Mouse (Mus musculus): Measurements from ENCODE around the gene Gpat2.

Gene Gpat2

GRCm38 (mm10) chr2:127424977-127425376, at the start of gene Gpat2:
Gpat2 (plus strand) TSS chr2:127425199.
- DNase-seq (ENCODE audit: low read depth in 1 of 2, low spot score in 2 of 2): no peak

GRCm38 (mm10) chr2:127375759-127376341, 49.1 kb upstream of the Gpat2 start:
- DNase-seq (ENCODE audit: low read depth in 1 of 2, low spot score in 2 of 2): no peak

- DNase-seq (ENCODE audit: low read depth in 1 of 2, low spot score in 2 of 2): no peak
Measured at GRCm38 (mm10) chr2:127376423-127377051, 48.5 kb upstream of the Gpat2 start.

GRCm38 (mm10) chr2:127377942-127378610, 46.9 kb upstream of the Gpat2 start:
- no peak for DNase-seq (ENCODE audit: low read depth in 1 of 2, low spot score in 2 of 2)

GRCm38 (mm10) chr2:127378611-127378990, 46.4 kb upstream of the Gpat2 start:
- no peak for DNase-seq (ENCODE audit: low read depth in 1 of 2, low spot score in 2 of 2)

DNA sequence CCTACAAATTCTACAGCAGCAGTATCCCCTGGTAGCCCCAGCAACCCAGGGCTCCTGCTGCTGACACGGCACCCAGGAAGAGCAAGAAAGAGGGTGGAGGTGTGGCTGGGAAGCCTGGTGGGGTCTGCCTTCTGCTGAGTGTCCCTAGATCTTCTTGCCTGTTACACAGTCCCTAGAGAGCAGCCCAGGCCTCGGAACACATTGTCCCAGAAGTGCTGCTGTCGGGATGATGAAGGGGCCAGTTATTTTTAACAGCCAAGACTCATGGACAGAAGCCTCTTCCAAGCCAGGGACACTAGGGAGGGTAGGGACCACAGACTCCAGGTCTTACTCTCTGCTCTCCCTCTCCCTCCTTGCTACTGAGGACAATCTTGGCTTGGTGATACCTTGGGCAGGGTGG, 45.7 kb upstream of the Gpat2 start:
- no peak for DNase-seq (ENCODE audit: low read depth in 1 of 2, low spot score in 2 of 2)

- no peak for DNase-seq (ENCODE audit: low read depth in 1 of 2, low spot score in 2 of 2)
Measured at GRCm38 (mm10) chr2:127383881-127384280, 41.1 kb upstream of the Gpat2 start.

GRCm38 (mm10) chr2:127387521-127387920, 37.5 kb upstream of the Gpat2 start:
- no peak for DNase-seq (ENCODE audit: low read depth in 1 of 2, low spot score in 2 of 2)

DNA sequence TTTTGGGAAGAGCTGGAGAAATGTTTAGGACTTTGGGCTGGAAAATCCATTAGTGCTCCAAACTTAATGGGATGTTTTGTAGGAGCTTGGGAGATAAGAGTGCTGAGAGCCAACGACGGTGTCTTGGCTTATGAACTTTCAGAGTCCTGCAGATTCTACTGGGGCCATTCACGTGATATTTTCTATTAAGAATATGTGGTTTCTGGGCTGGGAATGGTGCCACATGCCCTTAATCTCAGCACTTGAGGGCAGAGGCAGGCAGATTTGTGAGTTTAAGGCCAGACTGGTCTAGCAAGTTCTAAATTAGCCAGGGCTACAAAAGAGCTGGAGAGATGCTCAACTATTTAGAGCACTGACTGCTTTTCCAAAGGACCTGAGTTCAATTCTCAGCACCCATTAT, 34.6 kb upstream of the Gpat2 start:
- no peak for DNase-seq (ENCODE audit: low read depth in 1 of 2, low spot score in 2 of 2)

GRCm38 (mm10) chr2:127390846-127391245, 34.2 kb upstream of the Gpat2 start:
- no peak for DNase-seq (ENCODE audit: low read depth in 1 of 2, low spot score in 2 of 2)

- DNase-seq (ENCODE audit: low read depth in 1 of 2, low spot score in 2 of 2): no peak
Measured at GRCm38 (mm10) chr2:127391323-127391722, 33.7 kb upstream of the Gpat2 start.

DNA sequence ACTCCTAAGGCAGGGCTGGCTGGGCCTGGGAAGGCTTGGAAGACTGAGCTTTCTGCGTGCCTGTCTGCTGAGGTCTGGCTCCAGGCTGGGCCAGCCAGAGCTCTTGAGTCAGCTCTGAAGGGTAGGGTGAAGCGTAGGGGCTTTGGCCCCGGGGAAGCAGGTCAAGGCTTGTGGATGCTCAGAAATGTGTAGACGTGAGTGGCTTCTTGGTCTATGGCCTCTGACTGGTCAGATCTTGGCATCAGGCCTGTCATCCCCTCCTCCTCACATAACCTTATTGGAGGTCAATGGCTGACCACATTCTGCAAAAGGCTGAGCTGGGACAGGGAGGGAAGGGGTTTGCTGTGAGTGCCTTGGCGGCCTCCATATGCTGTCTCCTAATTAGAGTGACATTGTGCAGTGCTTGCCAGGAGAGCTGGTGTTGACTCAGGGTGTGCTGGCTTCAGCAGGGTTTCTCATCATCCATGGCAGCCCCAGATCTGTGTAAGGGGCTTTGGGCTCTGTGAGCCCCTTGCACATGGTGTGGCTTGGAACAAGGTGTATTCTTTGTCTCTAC, 30.3 kb upstream of the Gpat2 start:
- no peak for DNase-seq (ENCODE audit: low read depth in 1 of 2, low spot score in 2 of 2)

DNA sequence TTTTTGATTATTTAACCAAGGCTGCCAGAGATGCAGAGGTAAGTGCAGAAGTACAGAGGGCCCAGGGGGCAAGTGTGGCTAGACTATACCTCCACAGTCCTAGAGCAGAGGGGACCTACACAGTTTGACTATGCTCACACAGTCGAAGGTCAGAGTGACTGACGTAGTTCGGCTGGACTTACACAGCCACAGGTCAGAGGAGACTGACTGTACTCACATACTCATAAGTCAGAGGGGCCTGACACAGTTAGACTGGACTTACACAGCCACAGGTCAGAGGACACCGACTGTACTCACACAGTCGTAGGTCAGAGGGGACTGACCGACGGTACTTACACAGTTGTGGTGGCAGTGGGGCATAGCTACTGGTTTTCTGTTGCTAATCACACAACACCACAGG, 26.3 kb upstream of the Gpat2 start:
- no peak for DNase-seq (ENCODE audit: low read depth in 1 of 2, low spot score in 2 of 2)

GRCm38 (mm10) chr2:127411126-127411525, 13.9 kb upstream of the Gpat2 start:
- no peak for DNase-seq (ENCODE audit: low read depth in 1 of 2, low spot score in 2 of 2)

DNA sequence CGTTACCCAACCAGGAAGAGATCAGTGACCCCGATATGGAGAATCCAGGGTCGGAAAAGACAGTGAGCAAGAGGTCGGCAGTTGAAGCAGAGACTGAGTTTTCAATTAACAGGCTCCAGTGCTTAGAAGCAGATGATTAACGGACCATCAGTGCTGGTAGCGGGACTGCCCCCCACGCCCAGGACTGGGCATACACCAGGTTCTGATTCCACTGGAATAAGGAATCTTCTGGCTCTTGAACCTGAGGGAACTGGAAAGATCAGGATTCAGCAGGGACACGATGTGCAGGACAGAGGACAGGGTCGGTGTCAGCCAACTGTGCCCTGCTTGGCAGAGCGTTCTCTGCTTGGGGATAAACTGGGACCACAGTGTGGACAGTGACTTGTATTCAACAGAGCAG, 9.2 kb upstream of the Gpat2 start:
- DNase-seq (ENCODE audit: low read depth in 1 of 2, low spot score in 2 of 2): no peak

- no peak for DNase-seq (ENCODE audit: low read depth in 1 of 2, low spot score in 2 of 2)
Measured at GRCm38 (mm10) chr2:127416706-127417105, 8.3 kb upstream of the Gpat2 start.

DNA sequence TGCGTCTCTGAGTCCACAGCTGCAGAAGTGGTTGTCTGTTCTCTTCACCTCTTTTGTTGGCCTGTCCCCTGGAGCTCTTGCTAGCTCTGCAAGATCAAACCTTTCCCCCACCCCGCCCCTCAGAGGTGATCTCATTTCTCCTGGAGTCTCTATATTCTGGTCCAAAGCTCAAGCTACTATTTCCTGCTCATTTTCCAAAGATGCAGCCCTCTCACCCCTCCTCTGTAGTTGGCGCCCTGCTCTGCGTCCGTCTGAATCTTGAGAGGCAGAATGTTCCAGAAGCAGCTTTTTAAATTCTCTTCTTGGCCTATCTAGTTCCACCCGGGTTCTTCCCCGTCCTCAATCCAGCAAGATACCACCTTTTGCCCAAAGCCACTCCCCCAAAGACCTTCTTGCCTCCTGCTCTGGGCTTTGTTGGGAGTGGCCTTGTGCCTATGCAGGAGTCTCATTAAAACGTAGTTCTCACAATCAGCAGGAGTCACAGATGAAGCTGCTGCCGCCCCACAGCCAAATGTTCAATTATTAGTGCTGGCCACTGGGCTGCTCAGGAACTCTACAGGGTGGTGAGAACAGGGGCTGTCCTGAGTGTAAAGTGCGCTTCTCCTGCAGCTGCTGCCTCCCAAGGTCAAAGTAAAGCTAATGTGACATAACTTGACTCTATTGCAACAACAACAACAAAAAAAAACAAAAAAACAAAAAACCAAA, 6.6 kb upstream of the Gpat2 start:
- no peak for DNase-seq (ENCODE audit: low read depth in 1 of 2, low spot score in 2 of 2)

DNA sequence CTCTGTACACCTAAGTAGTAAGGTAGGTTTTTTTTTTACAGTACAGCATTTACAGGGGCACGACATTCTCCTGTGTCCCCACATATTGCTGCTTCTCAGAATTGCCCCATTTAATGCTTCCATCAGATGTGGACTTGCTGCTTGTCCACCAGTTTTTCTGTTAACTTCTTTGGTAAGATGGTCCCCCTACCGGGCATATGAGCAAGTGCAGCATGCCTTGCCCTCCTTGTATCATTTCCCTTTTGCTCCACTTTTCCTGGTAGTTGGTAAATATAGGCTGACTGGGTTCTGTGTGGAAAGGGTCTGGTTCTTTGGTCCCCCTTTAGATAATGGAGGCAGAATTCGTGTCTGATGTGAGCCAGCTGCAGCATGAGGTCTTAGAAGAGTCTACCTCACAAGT, 5.2 kb downstream of the Gpat2 start:
- DNase-seq (ENCODE audit: low read depth in 1 of 2, low spot score in 2 of 2): no peak

GRCm38 (mm10) chr2:127433487-127434295, 8.7 kb downstream of the Gpat2 start:
- DNase-seq (ENCODE audit: low read depth in 1 of 2, low spot score in 2 of 2): no peak

DNA sequence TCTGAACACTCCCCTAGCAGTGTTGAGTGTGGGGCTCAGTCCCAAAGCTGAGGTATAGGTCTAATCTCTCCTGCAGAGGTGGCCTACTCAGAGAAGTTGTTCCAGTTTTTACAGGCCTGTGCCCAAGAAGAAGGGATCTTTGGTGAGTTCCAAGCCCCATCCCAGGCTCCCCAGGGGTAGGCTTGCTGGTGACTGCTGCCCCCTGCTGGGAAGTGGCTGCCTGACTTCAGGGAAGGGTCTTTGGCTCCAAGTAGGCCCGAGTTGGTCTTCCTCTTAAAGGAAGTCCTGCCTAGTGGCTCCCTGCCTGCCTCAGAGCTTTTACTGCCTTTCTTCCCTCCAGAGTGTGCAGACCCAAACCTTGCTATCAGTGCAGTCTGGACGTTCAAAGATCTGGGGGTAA, 10.1 kb downstream of the Gpat2 start:
- no peak for DNase-seq (ENCODE audit: low read depth in 1 of 2, low spot score in 2 of 2)

DNA sequence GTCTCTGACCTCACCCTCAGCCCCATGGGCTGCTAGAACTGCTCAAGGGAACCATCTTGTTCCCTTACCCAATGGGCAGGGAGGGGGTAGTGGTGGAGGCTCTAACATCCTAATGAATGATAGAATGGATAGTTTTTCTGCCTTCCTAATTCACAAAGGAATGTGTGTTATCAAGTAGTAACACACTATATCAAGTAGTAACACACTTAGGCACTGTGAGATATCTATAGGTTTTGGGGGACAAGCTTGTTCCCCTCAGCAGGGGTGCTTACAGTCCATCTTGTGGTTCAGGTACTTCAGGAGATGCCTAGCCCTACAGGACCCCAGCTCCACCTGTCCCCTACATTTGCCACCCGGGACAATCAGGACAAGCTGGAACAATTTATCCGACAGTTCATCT, 10.6 kb downstream of the Gpat2 start:
- DNase-seq (ENCODE audit: low read depth in 1 of 2, low spot score in 2 of 2): no peak

Data from monocyte, adult 2 months (primary cell).